8 mouse cellular contexts compared by ENCODE assay signal in genomic region chr11:106159921-106160840, GRCm38 (mm10). TPM values are rescaled to one million over a fixed set of nuclear protein-coding genes. Genes with fewer than 3 reads are reported as not detected.
A peak's percentile ranks its signal among the peaks of the same experiment; 100 is the strongest.
DNase-seq lines count a peak whose midpoint lies in the region; ATAC-seq and TF ChIP-seq lines count a peak whose summit lies in the region.

No protein-coding gene starts in this region.

- H3K36me3 ChIP-seq in C2C12 (ENCODE audit: control insufficient read depth, insufficient read depth) (peaks cover 25% of the 10 kb centered on the region), myocyte (ENCODE audit: control insufficient read depth, insufficient read depth) (no peaks in the 10 kb centered on the region)
- H3K36me3 ChIP-seq in embryonic facial prominence, embryonic 14.5 days (ENCODE audit: control insufficient read depth, insufficient read depth, low read length), result peaks cover 53% of the 10 kb centered on the region
- H3K36me3 ChIP-seq in heart, embryonic 13.5 days, result peaks cover 57% of the 10 kb centered on the region
- H3K36me3 ChIP-seq in kidney, embryonic 16.5 days (ENCODE audit: insufficient read depth, low read length), result peaks cover 35% of the 10 kb centered on the region
- H3K36me3 ChIP-seq in liver, embryonic 11.5 days (ENCODE audit: control insufficient read depth, insufficient read depth, low read length), result peaks cover 14% of the 10 kb centered on the region
- peaks cover 18% of the 10 kb centered on the region for H3K36me3 ChIP-seq in splenic B cell, adult 2 months (ENCODE audit: control insufficient read depth, insufficient read depth, low read length, poor library complexity, severe bottlenecking)

- peak; percentile 44 for TF ChIP-seq CTCF in C2C12 (IDR thresholded peaks at IDR 0.05; ENCODE audit: control insufficient read depth, insufficient read depth, insufficient read length)

- H3K4me1 ChIP-seq in embryonic facial prominence, embryonic 14.5 days (ENCODE audit: control insufficient read depth, insufficient read depth, low read length), result peaks cover 21% of the 10 kb centered on the region
- H3K4me1 ChIP-seq in heart, embryonic 13.5 days, result peaks cover 33% of the 10 kb centered on the region
- H3K4me1 ChIP-seq in kidney, embryonic 16.5 days (ENCODE audit: insufficient read depth, low read length), result peaks cover 22% of the 10 kb centered on the region
- H3K4me1 ChIP-seq in liver, embryonic 11.5 days (replicated peaks; ENCODE audit: control insufficient read depth, insufficient read depth, low read length), result peaks cover 24% of the 10 kb centered on the region

- no peaks in the 10 kb centered on the region for H3K9me3 ChIP-seq in embryonic facial prominence, embryonic 14.5 days (ENCODE audit: control insufficient read depth, low read length)
- H3K9me3 ChIP-seq in heart, embryonic 13.5 days, result no peaks in the 10 kb centered on the region
- no peaks in the 10 kb centered on the region for H3K9me3 ChIP-seq in kidney, embryonic 16.5 days (ENCODE audit: low read length)
- H3K9me3 ChIP-seq in liver, embryonic 11.5 days (ENCODE audit: control insufficient read depth, low read length), result no peaks in the 10 kb centered on the region

- TF ChIP-seq POLR2A in myocyte (IDR thresholded peaks at IDR 0.05; ENCODE audit: insufficient read length, low read depth), result peak; percentile 77

- peak; percentile 82 to 90 for DNase-seq in adrenal gland, postnatal 36 days
- peak; percentile 90 for DNase-seq in embryonic facial prominence, embryonic 14.5 days (ENCODE audit: low spot score)
- peak; percentile 80 for DNase-seq in liver, embryonic 11.5 days (ENCODE audit: low spot score)
- peak; percentile 70 for DNase-seq in splenic B cell, adult 2 months (ENCODE audit: low read depth, low spot score)

- under 1% methylated on average over 47 of the region's 106 CpGs for WGBS in embryonic facial prominence, embryonic 14.5 days
- WGBS in heart, embryonic 13.5 days, result under 1% methylated on average over 75 of the region's 106 CpGs
- WGBS in kidney, embryonic 16.5 days, result under 1% methylated on average over 55 of the region's 106 CpGs
- under 1% methylated on average over 79 of the region's 106 CpGs for WGBS in liver, embryonic 11.5 days

- peak; percentile 72 for ATAC-seq in embryonic facial prominence, embryonic 14.5 days (ENCODE audit: low read depth)
- ATAC-seq in heart, embryonic 13.5 days (ENCODE audit: extremely low read depth, insufficient number of reproducible peaks, low FRiP score, low TSS enrichment), result peak; percentile 9; the same call in 1 of the 2 replicates
- peak; percentile 66 for ATAC-seq in kidney, embryonic 16.5 days (ENCODE audit: low FRiP score, low TSS enrichment)
- ATAC-seq in liver, embryonic 11.5 days (replicated peaks; ENCODE audit: low FRiP score), result peak; percentile 69

- H3K4me3 ChIP-seq in C2C12 (ENCODE audit: insufficient read depth, poor library complexity, severe bottlenecking), result peak overlapping the region; percentile 71
- peak overlapping the region; percentile 87 for H3K4me3 ChIP-seq in embryonic facial prominence, embryonic 14.5 days (ENCODE audit: low read depth, low read length)
- H3K4me3 ChIP-seq in heart, embryonic 13.5 days, result peak overlapping the region; percentile 87
- H3K4me3 ChIP-seq in kidney, embryonic 16.5 days (ENCODE audit: low read length), result peak overlapping the region; percentile 80
- H3K4me3 ChIP-seq in liver, embryonic 11.5 days (ENCODE audit: low read depth, low read length), result peak overlapping the region; percentile 68
- peak overlapping the region; percentile 51 for H3K4me3 ChIP-seq in myocyte

- H3K4me2 ChIP-seq in embryonic facial prominence, embryonic 14.5 days (ENCODE audit: low read depth, low read length), result peak overlapping the region; percentile 65
- H3K4me2 ChIP-seq in heart, embryonic 13.5 days, result peak overlapping the region; percentile 93
- peak overlapping the region; percentile 92 for H3K4me2 ChIP-seq in kidney, embryonic 16.5 days (replicated peaks; ENCODE audit: low read depth, low read length)
- peak overlapping the region; percentile 91 for H3K4me2 ChIP-seq in liver, embryonic 11.5 days
- H3K4me2 ChIP-seq in myocyte (ENCODE audit: low read depth), result peak overlapping the region; percentile 94

- H3K79me2 ChIP-seq in C2C12 (ENCODE audit: control insufficient read depth, insufficient read depth) (no peaks in the 10 kb centered on the region), myocyte (ENCODE audit: control insufficient read depth, insufficient read depth) (no peaks in the 10 kb centered on the region)

- H3K27me3 ChIP-seq in C2C12 (ENCODE audit: control insufficient read depth, insufficient read depth, insufficient read length) (no peaks in the 10 kb centered on the region), myocyte (ENCODE audit: control insufficient read depth, insufficient read depth, insufficient read length) (no peaks in the 10 kb centered on the region)
- no peaks in the 10 kb centered on the region for H3K27me3 ChIP-seq in embryonic facial prominence, embryonic 14.5 days (replicated peaks; ENCODE audit: control insufficient read depth, insufficient read depth, low read length)
- no peaks in the 10 kb centered on the region for H3K27me3 ChIP-seq in heart, embryonic 13.5 days (replicated peaks)
- no peaks in the 10 kb centered on the region for H3K27me3 ChIP-seq in kidney, embryonic 16.5 days (ENCODE audit: insufficient read depth, low read length)
- no peaks in the 10 kb centered on the region for H3K27me3 ChIP-seq in liver, embryonic 11.5 days (replicated peaks; ENCODE audit: control insufficient read depth, insufficient read depth, low read length)
- no peaks in the 10 kb centered on the region for H3K27me3 ChIP-seq in splenic B cell, adult 2 months (ENCODE audit: control insufficient read depth, insufficient read depth, low read length, poor library complexity, severe bottlenecking)

- peak overlapping the region; percentile 90 for H3ac ChIP-seq in C2C12 (ENCODE audit: control insufficient read depth, insufficient read length, low read depth)
- peak overlapping the region; percentile 67 for H3ac ChIP-seq in myocyte (ENCODE audit: control insufficient read depth, insufficient read length)

- no peaks in the 10 kb centered on the region for H3K79me3 ChIP-seq in C2C12 (ENCODE audit: low read depth)

- peak overlapping the region; percentile 98 for H3K27ac ChIP-seq in embryonic facial prominence, embryonic 14.5 days (replicated peaks; ENCODE audit: low read depth, low read length)
- peak overlapping the region; percentile 92 for H3K27ac ChIP-seq in heart, embryonic 13.5 days (replicated peaks)
- H3K27ac ChIP-seq in kidney, embryonic 16.5 days (ENCODE audit: low read length), result peak overlapping the region; percentile 89
- H3K27ac ChIP-seq in liver, embryonic 11.5 days (ENCODE audit: low read depth, low read length), result peak overlapping the region; percentile 83

- H3K9ac ChIP-seq in embryonic facial prominence, embryonic 14.5 days (ENCODE audit: low read depth, low read length), result peak overlapping the region; percentile 96
- H3K9ac ChIP-seq in heart, embryonic 13.5 days, result peak overlapping the region; percentile 96
- H3K9ac ChIP-seq in kidney, embryonic 16.5 days (replicated peaks; ENCODE audit: low read length), result peak overlapping the region; percentile 95
- peak overlapping the region; percentile 72 for H3K9ac ChIP-seq in liver, embryonic 11.5 days (ENCODE audit: low read depth, low read length)

RNA-seq across cellular contexts. Expression of gene Gm10840, which starts 0.5 kb away (rescaled TPM):
- polyA plus RNA-seq in C2C12 (2012; fragmentation: generic; extraction: Trizol), result not detected
- total RNA-seq in adrenal gland, postnatal 36 days (2021), result not detected
- not detected in 2 replicates for polyA plus RNA-seq in embryonic facial prominence, embryonic 14.5 days (2014; fragmentation: Nextera tagmentation; extraction: Ambion mirVana)
- polyA plus RNA-seq in heart, embryonic 13.5 days (2015; fragmentation: Nextera tagmentation; extraction: Ambion mirVana), result not detected in 2 replicates
- polyA plus RNA-seq in kidney, embryonic 16.5 days (2015; fragmentation: Nextera tagmentation; extraction: Ambion mirVana), result not detected in 2 replicates
- polyA plus RNA-seq in liver, embryonic 11.5 days (2014; fragmentation: Nextera tagmentation; extraction: Ambion mirVana), result not detected in 2 replicates
- not detected for polyA plus RNA-seq in myocyte (2012; fragmentation: generic; extraction: Trizol)

RNA-seq across cellular contexts. Expression of gene Limd2, which starts 0.5 kb away (rescaled TPM):
- polyA plus RNA-seq in C2C12 (2012; fragmentation: generic; extraction: Trizol), result 67.7 TPM
- 10 to 100 TPM; 11.8 to 15.0 TPM for total RNA-seq in adrenal gland, postnatal 36 days (2021)
- polyA plus RNA-seq in embryonic facial prominence, embryonic 14.5 days (2014; fragmentation: Nextera tagmentation; extraction: Ambion mirVana), result 169 and 216 TPM in 2 replicates
- polyA plus RNA-seq in heart, embryonic 13.5 days (2015; fragmentation: Nextera tagmentation; extraction: Ambion mirVana), result 119 TPM in 2 replicates
- 207 and 214 TPM in 2 replicates for polyA plus RNA-seq in kidney, embryonic 16.5 days (2015; fragmentation: Nextera tagmentation; extraction: Ambion mirVana)
- 172 and 182 TPM in 2 replicates for polyA plus RNA-seq in liver, embryonic 11.5 days (2014; fragmentation: Nextera tagmentation; extraction: Ambion mirVana)
- 36.4 TPM for polyA plus RNA-seq in myocyte (2012; fragmentation: generic; extraction: Trizol)

RNA-seq across cellular contexts. Expression of gene Strada, which starts 41.8 kb away (rescaled TPM):
- polyA plus RNA-seq in C2C12 (2012; fragmentation: generic; extraction: Trizol) (21.3 TPM), myocyte (2012; fragmentation: generic; extraction: Trizol) (25.9 TPM)
- total RNA-seq in adrenal gland, postnatal 36 days (2021), result 10 to 100 TPM; 13.1 to 15.4 TPM
- 24.0 and 26.2 TPM in 2 replicates for polyA plus RNA-seq in embryonic facial prominence, embryonic 14.5 days (2014; fragmentation: Nextera tagmentation; extraction: Ambion mirVana)
- 18.9 and 20.4 TPM in 2 replicates for polyA plus RNA-seq in heart, embryonic 13.5 days (2015; fragmentation: Nextera tagmentation; extraction: Ambion mirVana)
- 32.1 and 33.3 TPM in 2 replicates for polyA plus RNA-seq in kidney, embryonic 16.5 days (2015; fragmentation: Nextera tagmentation; extraction: Ambion mirVana)
- polyA plus RNA-seq in liver, embryonic 11.5 days (2014; fragmentation: Nextera tagmentation; extraction: Ambion mirVana), result 22.0 and 24.3 TPM in 2 replicates

RNA-seq across cellular contexts. Expression of gene Ccdc47, which starts 56.0 kb away (rescaled TPM):
- polyA plus RNA-seq in C2C12 (2012; fragmentation: generic; extraction: Trizol) (16.6 TPM), myocyte (2012; fragmentation: generic; extraction: Trizol) (31.6 TPM)
- 100 to 1,000 TPM; 113 to 115 TPM for total RNA-seq in adrenal gland, postnatal 36 days (2021)
- 76.0 and 77.4 TPM in 2 replicates for polyA plus RNA-seq in embryonic facial prominence, embryonic 14.5 days (2014; fragmentation: Nextera tagmentation; extraction: Ambion mirVana)
- 79.6 and 81.5 TPM in 2 replicates for polyA plus RNA-seq in heart, embryonic 13.5 days (2015; fragmentation: Nextera tagmentation; extraction: Ambion mirVana)
- 96.0 and 101 TPM in 2 replicates for polyA plus RNA-seq in kidney, embryonic 16.5 days (2015; fragmentation: Nextera tagmentation; extraction: Ambion mirVana)
- polyA plus RNA-seq in liver, embryonic 11.5 days (2014; fragmentation: Nextera tagmentation; extraction: Ambion mirVana), result 73.3 and 76.0 TPM in 2 replicates

RNA-seq across cellular contexts. Expression of gene Ddx42, which starts 56.5 kb away (rescaled TPM):
- polyA plus RNA-seq in C2C12 (2012; fragmentation: generic; extraction: Trizol) (19.5 TPM), myocyte (2012; fragmentation: generic; extraction: Trizol) (22.0 TPM)
- 10 to 100 TPM; 52.4 to 54.8 TPM for total RNA-seq in adrenal gland, postnatal 36 days (2021)
- polyA plus RNA-seq in embryonic facial prominence, embryonic 14.5 days (2014; fragmentation: Nextera tagmentation; extraction: Ambion mirVana), result 62.7 and 69.1 TPM in 2 replicates
- polyA plus RNA-seq in heart, embryonic 13.5 days (2015; fragmentation: Nextera tagmentation; extraction: Ambion mirVana), result 43.5 and 46.7 TPM in 2 replicates
- polyA plus RNA-seq in kidney, embryonic 16.5 days (2015; fragmentation: Nextera tagmentation; extraction: Ambion mirVana), result 81.5 and 88.1 TPM in 2 replicates
- 63.3 and 68.2 TPM in 2 replicates for polyA plus RNA-seq in liver, embryonic 11.5 days (2014; fragmentation: Nextera tagmentation; extraction: Ambion mirVana)

Comparison
In these comparisons a context has a peak if more than half of its experiments do, and no peak if none do; other contexts are left out.
1. Peak in every context shown above with its lines: DNase-seq, ATAC-seq, H3K4me3 ChIP-seq and H3K27ac ChIP-seq.
2. ATAC-seq: peak in every context shown above with its lines; median percentile 72 in embryonic facial prominence, embryonic 14.5 days; 69 in liver, embryonic 11.5 days; 66 in kidney, embryonic 16.5 days; 9 in heart, embryonic 13.5 days.